Mouse (Mus musculus) cerebellum, adult 11-12 months (tissue): ENCODE results near the gene Akap17b.
"Not testable (repeated sequence)": the region's sequence is repeated elsewhere in the genome, so short reads cannot be mapped to it uniquely, and the experiment has no call there.

ENCODE experiments used
- DNase-seq: peaks from one replicate; pipeline ENCODE4 v3.0.0; 2022

The Akap17b gene

DNA sequence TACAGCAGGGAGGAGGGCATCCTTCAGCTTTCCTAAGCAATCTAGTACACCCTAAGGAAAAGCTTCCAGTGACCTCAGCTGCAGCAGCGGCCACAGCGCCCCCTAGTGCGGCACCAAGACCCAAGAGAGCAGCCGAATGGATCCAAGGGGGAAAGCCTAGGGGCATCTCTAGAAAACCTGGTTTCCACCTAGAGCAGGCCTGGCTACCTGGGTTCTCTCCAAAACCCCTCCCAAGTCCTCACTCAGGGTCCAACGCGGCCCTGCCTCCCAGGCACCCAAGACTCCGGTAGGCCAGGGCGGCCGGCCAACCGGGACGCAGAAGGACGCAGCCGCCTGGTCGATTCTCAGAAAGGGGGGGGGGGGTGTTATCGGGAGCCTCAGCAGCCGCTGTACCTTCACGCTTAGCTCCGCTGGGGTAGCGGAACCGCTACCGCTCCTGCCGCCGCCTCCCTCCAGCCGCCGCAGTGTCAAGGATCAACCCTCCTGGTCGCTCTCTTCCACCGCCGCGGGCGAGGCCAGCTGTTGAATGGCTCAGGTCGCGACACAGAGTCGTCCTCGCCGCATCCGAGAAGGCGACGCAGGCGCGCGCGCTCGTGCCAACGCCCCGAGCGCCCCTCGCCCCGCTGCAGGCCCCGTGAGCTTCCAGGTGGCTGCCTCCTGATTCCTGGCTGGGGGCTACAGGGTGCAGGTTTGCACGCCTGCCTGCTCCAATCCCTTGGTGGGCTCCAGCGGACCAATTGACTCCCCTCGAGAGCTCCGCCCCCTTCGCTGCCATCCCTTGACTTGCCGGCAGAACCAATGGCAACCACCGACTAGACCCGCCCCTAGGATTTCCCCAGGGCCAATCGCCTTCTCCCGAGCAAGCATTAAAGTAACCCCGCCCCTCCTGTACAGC lies at the start of gene Akap17b:
Akap17b (minus strand) TSS at position 739 of the 895 bp plus-strand sequence.
- peak; percentile 90 for DNase-seq

DNA sequence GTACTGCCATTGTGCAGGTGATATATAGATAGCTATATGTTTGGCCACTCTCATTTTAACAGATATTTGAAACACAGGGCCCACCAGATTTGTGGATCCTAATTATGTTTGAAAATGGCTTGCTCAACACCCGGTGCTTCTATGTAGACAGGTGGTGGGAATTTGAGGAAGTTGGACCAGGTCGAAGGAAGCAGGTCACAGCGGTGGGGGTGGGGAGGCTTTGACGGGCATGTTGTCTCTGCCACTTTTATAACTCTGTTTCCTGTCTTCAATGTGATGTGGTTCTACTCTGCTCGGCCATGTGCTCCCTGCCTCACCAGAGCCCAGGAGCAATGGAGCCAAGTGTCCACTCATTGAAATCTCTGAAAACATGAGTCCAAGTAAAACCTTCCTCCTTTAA lies 46.2 kb upstream of the Akap17b start:
- no peak for DNase-seq

DNA sequence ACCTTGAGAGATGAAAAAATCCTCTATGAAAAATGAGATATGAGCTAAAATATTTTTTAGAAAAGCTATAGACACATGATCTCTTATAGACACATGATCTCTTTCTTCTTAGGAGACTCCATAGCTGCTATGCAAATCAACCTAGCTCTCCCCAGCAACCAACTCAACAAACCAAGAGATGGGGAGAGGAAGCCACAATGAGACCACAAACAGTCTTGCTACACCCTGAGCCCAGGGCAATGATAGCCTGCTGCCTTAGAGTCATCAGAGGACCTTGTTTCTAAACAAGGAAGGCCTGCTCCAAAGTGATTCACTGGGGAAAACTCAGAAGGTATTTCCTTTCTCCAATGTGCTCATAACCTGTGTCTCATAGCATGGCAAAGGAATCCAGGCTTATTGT lies 44.5 kb upstream of the Akap17b start:
- DNase-seq: no peak

DNA sequence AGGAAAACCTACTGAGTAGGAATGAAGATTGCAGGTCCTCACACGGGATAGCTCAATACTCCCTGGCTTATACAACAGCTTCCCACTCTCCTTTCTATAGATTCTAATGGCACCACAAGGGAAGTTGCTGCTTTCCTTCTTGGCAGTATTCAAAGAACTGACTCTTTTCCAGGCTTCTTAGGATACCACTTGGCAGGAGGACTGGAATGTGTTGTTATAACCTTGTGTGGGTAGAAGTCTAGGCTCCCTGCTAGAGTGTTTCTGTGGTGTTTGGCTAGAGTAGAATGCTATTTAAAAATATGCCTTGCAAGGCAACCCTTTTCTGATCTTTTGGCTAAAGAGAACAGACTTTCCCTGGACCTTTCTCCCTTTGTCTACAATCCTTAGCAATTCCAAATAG lies 31.6 kb upstream of the Akap17b start:
- DNase-seq: no peak

DNA sequence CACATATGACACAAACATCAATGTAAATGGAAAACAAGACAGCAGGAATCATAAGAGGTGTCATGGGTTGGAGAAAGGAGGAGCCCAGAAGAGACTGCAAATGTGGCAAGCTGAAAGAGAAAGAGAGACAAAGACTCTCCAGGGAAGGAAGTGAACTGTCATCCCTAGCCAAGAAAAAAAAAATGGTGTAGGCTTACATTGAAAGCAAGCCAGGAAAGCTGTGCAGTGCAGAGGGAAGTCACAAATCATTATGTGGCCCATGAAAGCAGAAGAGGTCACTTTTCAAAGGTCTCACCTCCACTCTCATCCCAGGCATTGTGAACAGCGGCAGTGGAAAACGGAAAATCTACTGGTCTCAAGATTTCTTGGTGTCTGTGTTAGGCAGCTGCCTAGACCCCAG lies 27.5 kb upstream of the Akap17b start:
- no peak for DNase-seq

DNA sequence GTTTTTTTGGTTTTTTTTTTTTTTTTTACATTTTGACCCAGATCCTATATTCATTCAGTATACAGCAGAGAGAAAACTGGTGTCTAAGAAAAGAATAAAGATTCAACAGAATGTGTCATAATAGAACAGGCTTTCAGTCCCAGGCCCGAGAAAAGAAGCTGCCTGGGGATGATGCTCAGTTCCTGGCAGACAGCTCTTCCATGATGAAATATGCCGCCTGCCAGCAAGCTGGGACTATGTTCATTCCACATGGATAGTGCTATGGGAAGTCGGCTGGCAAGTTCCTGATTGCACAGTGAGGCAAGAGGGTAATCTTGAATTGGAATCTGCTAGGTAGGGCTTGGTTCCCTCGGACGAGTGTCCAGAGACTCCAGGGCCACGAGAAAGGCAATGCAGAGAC lies 5.1 kb downstream of the Akap17b start:
- peak; percentile 28 for DNase-seq

DNA sequence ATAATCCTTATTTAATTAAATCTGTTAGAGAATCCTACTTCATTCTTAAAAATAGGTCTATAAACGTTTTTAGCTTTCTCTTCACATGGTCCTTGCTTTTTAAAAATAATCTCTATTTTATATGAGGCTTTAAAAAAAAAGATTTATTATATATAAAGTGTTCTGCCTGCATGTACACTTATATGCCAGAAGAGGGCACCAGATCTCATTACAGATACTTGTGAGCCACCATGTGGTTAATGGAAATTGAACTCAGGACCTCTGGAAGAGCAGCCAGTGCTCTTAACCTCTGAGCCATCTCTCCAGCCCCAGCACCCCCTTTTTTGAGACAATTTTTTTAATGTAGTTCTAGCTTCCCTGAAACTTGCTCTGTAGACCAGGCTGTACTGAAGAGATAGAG lies 14.4 kb downstream of the Akap17b start:
- DNase-seq: no peak

DNA sequence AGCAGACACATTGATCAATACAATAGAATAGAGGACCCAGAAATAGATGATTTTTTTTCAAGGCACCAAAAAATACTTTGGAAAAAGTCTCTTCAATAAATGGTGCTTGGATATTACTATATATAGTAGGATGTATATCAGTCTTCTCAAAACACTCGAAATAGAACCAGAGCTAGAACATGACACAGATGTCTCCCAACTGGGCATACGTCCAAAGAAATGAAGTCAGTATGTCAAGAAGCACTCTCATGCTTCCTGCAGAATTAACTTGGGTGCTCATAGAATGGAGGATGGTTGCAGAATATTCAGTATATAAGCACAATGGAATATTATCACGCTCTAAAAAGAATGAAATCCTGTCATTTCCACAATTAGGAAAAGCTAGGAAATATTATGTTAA lies 17.1 kb downstream of the Akap17b start:
- no peak for DNase-seq

DNA sequence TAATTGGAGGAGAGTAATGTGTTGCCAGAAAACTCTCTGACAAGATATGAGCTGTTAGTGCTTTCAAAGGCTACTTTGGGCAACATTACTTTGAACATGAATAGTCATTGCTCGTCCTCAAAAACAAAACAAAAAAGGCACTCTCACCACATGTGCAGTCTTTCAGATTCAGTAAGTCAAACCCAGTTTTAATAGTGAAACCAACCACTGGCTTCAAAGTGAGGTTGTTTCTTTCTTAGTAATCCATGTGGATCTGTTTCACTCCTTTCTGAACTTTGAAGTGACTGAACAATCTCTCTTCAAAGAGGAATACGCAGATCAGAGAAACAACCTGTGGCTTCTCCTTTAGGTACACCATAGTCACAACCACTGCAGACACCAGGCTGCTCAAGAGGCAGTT lies 36.1 kb downstream of the Akap17b start:
- no peak for DNase-seq

DNA sequence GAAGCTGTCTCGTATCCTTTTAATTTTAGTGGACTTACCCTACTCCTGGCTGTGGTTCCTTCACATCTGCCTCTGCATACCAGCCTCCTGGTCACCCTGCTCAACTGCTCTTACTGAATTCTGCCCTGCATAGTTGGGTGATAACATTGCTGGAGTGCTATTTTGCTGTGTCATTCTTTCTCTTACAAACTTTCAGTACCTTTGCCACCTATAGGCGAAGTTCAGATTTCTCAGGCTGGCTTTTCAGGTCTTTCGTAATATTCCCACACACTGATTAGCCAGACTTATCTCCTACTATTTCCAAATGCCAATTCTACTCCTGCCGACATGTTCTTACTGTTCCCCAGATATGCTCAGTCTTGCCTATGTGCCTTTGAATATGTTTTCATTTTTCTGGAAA lies 41.2 kb downstream of the Akap17b start:
- DNase-seq: no peak

DNA sequence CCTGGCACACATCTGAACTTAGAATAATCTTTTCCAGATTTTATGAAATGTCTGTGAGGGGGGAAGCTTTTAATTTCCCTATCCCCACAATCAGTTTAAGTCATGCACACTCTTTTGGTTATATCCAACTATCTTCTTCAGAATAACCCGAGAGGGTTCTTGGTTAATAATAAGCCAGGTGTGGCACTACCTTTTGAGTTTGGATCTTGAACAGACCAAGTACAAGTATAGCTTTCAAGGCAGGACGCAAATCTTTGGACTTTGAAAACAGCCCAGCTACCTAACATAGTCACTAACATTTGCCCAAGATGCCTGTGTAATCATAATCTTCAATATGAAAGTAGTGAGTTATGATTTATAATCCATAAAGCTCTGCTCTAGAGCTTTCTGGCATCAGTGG lies 42.3 kb downstream of the Akap17b start:
- no peak for DNase-seq

DNA sequence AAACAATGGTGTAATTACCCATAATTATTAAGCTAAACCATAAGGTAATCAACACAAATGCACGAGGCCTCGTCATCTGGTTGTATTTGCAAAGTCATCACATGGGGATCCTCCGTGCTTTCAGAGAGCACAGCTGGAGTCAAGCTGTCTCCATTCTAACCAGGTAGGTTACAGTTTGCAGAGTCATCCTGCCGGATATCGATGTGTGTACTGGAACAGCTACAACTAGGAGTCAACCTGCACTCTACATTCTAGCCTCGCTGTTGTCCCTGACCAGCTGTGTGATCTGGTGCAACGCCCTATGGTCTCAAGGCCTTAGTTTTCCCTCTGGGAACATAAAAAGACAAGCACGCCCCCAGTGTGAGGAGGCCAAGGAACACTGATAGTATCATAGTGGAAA lies 45.1 kb downstream of the Akap17b start:
- no peak for DNase-seq

DNA sequence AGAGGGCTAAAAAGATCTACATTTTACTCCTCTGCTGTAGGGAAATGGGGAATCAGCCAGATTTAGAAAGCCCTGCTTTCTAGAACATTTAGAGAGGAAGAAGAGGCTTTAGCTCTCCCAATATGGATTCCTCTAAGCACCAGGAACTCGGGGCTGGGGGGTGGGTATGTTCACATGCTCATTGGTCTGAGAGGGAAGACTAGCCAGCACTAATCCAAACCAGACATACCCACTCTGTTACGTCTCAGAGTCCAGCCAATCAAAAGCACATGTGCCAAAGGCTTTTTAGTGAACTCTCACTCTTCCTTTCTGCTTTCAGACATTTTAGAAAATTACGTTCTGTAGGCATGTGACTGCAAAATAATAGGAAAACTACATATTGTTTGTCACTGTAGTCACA lies 45.5 kb downstream of the Akap17b start:
- no peak for DNase-seq

DNA sequence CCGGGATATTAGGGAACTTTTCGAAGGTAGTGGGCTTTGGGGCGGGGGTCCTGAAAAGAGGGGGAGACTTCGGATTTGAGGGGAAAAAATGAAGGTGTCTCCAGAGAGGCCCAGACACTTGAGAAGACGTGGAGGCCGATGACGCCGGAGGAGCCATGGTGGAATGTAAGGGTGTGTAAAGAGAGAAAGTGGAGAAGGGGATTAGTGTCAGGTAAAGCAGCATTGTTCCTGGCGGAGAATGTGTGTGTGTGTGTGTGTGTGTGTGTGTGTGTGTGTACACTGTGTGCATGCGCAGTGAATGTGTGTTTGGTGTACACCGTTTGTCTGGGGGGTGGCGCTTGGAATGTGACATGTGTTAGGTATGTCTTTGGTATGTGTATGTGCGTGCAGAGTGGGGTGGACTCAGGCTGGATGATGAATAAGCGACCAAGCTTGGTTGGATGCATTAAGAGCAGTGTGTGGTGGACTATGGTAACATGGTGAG lies 46.3 kb downstream of the Akap17b start:
- peak; percentile 39 for DNase-seq

DNA sequence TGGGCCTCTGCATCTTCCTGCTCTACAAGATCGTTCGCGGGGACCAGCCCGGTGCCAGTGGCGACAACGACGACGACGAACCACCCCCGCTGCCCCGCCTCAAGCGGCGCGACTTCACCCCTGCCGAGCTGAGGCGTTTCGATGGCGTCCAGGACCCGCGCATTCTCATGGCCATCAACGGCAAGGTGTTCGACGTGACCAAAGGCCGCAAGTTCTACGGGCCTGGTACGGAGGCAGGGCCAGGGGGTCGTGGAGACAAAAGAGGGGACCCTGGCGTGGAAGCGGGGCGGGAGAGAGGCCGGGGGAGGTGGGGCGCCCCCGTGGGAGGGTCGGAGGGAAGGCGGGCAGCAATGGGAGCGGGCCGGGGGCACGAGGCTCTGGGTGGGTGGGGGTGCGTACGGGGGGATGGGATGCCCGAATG lies 46.8 kb downstream of the Akap17b start:
- DNase-seq: no peak

DNA sequence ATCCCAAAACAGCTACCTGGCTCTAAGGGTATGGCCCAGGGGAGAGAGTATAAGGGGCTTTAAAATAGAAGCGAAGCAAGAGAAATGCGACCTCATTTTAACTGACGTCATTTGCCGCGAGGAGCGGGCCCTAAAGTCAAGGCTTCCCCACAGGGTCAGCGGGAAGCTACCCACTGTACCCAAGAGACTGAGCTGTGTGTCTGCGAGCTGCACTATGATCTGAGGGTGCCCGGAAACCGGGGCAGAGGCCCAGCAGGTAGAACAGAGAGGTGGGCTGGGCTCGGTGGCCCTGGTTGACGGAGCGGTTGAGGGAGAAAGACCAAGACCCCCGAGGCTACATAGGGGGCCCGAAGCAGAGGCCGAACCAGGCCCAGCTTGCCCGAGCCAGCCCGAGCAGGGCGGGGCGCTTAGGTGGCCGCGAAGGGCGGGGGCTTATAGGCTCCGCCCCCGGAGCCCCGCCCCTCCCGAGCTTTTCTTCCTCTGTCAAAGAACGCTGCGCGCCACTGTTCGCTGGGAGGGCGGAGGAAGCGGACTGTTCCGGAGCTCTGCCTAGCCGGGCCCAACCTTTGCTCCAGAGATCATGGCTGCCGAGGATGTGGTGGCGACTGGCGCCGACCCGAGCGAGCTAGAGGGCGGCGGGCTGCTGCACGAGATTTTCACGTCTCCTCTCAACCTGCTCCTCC lies 47.3 kb downstream of the Akap17b start, which contains the start of gene Pgrmc1:
Pgrmc1 (plus strand) TSS at position 500 of the 683 bp plus-strand sequence.
- DNase-seq: peak; percentile 86

DNA sequence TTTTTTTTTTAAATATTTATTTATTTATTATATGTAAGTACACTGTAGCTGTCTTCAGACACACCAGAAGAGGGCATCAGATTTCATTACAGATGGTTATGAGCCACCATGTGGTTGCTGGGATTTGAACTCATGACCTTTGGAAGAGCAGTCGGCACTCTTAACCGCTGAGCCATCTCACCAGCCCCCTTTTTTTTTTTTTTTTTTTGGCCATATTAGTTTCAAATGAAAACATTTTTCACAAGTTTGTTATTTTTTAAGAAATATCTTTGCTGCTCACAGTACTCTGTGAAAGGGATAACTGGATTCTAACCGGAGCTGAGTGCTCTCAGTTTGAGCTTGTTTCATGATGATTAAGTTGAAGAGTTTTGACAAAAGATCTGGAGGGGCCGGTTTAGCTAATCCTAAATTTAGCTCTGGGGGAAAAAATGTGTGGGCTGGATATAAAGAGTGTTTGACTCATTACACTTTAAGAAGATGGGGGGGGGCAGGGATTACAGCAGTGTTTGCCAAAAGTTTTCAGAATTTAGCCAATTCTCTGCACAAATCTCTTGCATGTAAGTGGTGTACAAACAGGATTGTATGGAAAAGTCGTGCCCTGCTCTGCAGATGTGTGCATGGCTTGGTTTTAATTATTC lies 48.6 kb downstream of the Akap17b start:
- not testable (repeated sequence) for DNase-seq

DNA sequence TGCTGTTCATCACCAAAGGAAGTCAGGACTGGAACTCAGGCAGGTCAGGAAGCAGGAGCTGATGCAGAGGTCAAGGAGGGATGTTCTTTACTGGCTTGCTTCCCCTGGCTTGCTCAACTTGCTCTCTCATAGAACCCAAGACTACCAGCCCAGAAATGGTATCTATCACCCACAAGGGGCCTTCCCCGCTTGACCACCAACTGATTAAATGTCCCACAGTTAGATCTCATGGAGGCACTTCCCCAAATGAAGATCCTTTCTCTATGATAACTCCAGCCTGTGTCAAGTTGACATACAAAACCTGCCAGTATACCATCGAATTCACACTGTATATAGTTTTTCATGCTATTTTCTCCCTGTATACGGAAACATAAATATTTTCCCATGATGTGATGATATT lies 49.9 kb downstream of the Akap17b start:
- no peak for DNase-seq

DNA sequence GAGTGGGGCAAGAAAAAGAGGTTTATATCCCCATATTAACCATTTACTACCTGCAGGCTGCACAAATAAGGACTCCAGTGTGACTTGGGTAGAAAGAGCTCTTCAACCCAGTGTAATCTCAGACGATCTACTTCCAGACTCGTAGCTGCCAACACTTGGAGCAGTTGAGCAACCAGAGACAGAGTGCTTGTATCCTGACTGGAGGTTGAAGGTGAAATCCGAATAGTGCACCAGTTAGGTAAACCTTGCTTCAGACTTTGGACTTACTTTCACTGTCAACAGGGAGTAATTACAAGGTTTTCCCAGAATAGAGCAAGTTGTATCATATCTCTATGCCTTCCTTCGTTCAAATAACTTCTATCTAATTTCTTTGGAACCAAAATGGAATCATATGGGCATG lies 53.7 kb downstream of the Akap17b start:
- no peak for DNase-seq

DNA sequence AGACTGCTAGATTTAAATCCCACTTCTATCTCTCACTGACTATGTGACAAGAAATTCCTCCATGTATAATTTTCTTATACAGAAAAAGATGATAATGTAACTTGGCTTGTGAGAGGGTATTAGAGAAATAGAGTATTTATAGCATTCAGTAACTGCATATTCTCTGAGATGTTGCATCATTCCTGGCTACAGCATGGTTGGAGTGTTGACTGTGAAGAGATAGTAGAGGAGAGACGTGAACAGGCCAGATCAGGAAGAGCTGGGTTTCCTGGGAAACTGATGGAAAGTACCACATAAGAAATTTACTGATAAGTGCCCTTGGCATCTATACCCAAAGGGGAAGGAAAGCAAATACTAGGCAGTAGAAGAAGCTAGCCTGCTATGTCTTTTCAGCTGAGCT lies 54.1 kb downstream of the Akap17b start:
- DNase-seq: no peak

DNA sequence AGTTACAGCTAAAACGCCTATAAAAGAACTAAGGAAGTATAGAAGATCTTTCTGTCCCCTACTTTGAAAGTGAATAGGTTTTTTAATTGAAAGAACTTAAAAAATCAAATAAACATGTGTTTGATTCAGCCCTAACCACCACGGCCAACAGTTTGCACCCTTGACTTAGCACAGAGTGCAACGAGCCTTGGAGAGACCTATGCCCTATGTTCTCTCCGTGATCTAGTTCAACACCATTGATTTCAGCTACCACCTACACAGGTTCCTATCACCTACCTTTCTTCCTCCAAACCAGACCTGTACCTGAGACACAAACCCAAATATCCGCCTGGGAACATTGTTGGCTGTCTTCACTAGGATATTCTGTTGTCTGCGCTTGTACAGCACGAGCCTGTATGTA lies 54.9 kb downstream of the Akap17b start:
- DNase-seq: no peak

DNA sequence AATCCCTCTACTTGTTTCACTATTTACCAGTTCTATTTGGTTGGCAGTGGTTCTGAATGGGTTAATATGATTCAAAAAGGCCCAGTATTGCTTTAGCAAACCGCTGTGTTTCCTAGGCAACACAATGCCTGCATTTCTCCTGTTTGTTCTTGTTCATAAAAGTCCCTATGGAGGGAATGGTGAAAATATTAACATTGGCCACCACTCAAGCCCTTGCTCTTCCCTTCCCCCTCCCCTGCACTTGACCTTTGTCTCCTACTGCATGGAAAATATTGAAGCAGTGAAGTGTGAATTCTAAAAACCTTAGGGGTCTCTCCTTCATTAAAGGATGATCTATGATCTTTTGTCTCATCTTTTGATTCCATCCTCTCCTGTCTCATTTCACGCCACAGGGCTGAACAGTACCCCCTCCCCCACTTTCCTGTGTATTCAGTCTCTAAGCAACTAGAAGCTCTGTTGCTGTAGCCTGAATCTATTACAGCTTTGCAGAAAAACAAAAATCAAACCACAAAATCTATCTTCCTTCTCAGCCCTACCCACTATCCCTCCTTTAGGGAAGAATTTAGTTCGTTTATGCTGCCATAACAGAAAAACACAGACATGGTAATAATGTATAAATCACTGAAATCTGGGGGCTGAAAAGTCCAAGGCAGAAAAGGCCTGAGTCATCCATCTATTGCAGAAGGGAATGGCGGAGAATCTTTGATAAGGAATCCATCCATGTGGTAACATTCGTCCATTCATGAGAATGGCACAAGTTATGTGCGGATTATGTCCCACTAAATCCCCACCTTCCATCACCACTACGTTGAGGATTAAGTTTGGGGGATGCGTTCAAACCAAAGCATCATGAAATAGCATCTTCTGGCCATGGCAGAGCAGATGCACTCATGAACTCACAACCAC lies 57.6 kb downstream of the Akap17b start:
- no peak for DNase-seq
